Mouse (Mus musculus) ES-Bruce4 (cell line): ENCODE results near the gene 1700037H04Rik. TPM values are rescaled to one million over a fixed set of nuclear protein-coding genes. Genes with fewer than 3 reads are reported as not detected.
A peak's percentile ranks its signal among the peaks of the same experiment; 100 is the strongest.

Experiments used
- H3K27ac ChIP-seq: 2 replicates; pipeline ENCODE4 v1.5.1; 2012; ENCODE audit warnings: low read length, inconsistent platforms; ENCODE audit not compliant: insufficient read depth
- H3K27me3 ChIP-seq: 2 replicates; pipeline ENCODE4 v1.6.1; 2012; ENCODE audit warnings: mild to moderate bottlenecking, low read length, inconsistent platforms; ENCODE audit not compliant: control insufficient read depth, poor library complexity, insufficient read depth, severe bottlenecking
- H3K36me3 ChIP-seq: 2 replicates; pipeline ENCODE4 v1.6.1; 2012; ENCODE audit warnings: inconsistent platforms, mild to moderate bottlenecking, low read length, moderate library complexity; ENCODE audit not compliant: control insufficient read depth, poor library complexity, insufficient read depth, severe bottlenecking
- H3K4me1 ChIP-seq: one replicate; pipeline ENCODE4 v1.8.1; 2011; ENCODE audit warnings: low read length; ENCODE audit not compliant: control insufficient read depth, insufficient read depth
- H3K4me3 ChIP-seq: 2 replicates; pipeline ENCODE4 v1.5.1; 2011; ENCODE audit warnings: low read depth, mild to moderate bottlenecking, low read length
- H3K9ac ChIP-seq: 2 replicates; pipeline ENCODE4 v1.6.1; 2012; ENCODE audit warnings: low read depth, mild to moderate bottlenecking, inconsistent platforms; ENCODE audit not compliant: poor library complexity, severe bottlenecking
- H3K9me3 ChIP-seq: replicated peaks from 2 replicates; pipeline ENCODE4 v1.6.1; 2012; ENCODE audit warnings: mild to moderate bottlenecking, low read length, inconsistent platforms; ENCODE audit not compliant: control insufficient read depth, poor library complexity, insufficient read depth, severe bottlenecking
- CTCF ChIP-seq: IDR thresholded peaks from one replicate; pipeline ENCODE4 v1.8.1; 2011; ENCODE audit warnings: low read depth, low read length
- EP300 ChIP-seq: IDR thresholded peaks from 2 replicates; pipeline ENCODE4 v1.6.1; 2011; ENCODE audit warnings: low read depth, low read length; ENCODE audit not compliant: insufficient read depth
- POLR2A ChIP-seq: IDR thresholded peaks from one replicate; pipeline ENCODE4 v1.8.1; 2011; ENCODE audit warnings: low read length; ENCODE audit not compliant: insufficient read depth
- polyA plus RNA-seq: library from polyadenylated mRNA; stranded (reverse); fragments of >200 nt; gene quantifications from 2 replicates; pipeline ENCODE4 v1.2.4, GENCODE M21; 2011; ENCODE audit warnings: low read depth; ENCODE audit not compliant: missing spikeins, insufficient read depth, insufficient read length

The 1700037H04Rik gene
- polyA plus RNA-seq, 1 experiment, result 79.8 TPM

DNA sequence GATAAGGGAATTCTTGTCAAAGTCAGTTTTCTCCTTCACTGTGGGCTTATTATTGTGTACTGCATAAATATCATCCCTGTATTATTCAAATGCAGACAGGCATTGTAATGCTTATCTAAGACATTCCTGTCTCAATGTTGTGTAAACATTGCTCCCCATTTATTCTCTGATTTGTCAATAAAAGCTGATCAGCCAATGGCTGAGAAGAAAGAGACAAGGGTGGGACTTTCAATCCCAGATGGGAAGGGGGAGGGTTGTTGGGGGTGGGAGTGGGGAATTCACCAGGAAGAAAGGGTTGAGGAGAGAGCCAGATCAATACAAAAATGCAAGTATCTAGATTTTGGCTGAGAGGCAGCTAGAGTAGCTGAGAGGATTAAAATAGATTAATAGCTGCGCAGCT, 9.0 kb upstream of the 1700037H04Rik start:
- peaks cover 2% of the 10 kb centered on the region for H3K4me1 ChIP-seq
- peak overlapping the region; percentile 59; the same call in 1 of the 2 replicates for H3K27ac ChIP-seq
- TF ChIP-seq EP300, result no peak
- TF ChIP-seq CTCF, result no peak
- no peak for TF ChIP-seq POLR2A
- H3K27me3 ChIP-seq, result no peaks in the 10 kb centered on the region
- H3K36me3 ChIP-seq, result no peaks in the 10 kb centered on the region
- H3K9ac ChIP-seq, result no peak overlapping the region
- no peak overlapping the region for H3K4me3 ChIP-seq
- H3K9me3 ChIP-seq, result no peaks in the 10 kb centered on the region

DNA sequence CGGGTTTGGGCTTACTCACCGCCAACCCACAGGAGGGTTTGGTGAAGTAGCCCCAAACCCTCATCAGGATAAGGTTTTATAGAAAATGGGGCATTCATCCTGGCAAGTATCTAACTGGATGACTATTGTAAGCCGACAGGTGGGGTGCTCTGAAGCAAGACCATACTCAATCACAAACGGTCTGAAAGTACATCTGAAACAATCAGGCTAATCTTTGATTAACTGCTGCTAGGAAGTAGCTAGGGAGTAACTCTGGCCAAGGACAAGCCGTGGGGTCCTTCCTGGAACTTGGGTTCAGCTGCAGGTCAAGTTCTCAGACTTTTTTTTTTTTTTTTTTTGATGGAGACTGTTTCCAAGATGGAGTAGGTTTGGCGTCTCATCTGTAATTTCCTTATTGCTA, 8.1 kb upstream of the 1700037H04Rik start:
- Histone ChIP-seq H3K27me3 (no peaks in the 10 kb centered on the region), H3K27ac (no peak overlapping the region), H3K4me3 (no peak overlapping the region), H3K9ac (no peak overlapping the region), H3K9me3 (no peaks in the 10 kb centered on the region), H3K36me3 (no peaks in the 10 kb centered on the region), H3K4me1 (peaks cover 2% of the 10 kb centered on the region)
- TF ChIP-seq CTCF (no peak), POLR2A (no peak), EP300 (no peak)

DNA sequence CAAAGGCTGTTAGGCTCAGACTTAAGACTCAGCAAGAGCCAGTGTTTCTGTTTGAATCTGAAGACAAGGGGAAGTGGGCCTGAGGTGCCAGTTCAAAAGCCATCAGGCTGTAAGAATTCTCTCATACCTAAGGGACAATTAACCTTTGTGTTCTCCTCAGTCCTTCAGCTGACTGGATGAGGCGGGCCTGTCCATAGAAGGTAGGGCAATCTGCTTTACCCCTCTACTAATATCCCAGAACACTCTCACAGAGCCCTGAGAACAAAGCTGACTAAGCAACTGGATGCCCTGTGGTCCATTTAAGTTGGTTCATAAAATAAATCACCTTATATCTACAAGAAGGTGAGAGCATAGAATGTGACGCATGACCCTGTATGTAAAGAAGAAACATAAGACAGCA, 6.3 kb upstream of the 1700037H04Rik start:
- Histone ChIP-seq H3K4me3 (no peak overlapping the region), H3K9me3 (no peaks in the 10 kb centered on the region), H3K4me1 (no peaks in the 10 kb centered on the region), H3K27me3 (no peaks in the 10 kb centered on the region), H3K9ac (no peak overlapping the region), H3K27ac (0 out of 2 replicates have a peak overlapping the region, but pooled peaks have one; percentile 19), H3K36me3 (no peaks in the 10 kb centered on the region)
- no peak for TF ChIP-seq POLR2A
- TF ChIP-seq EP300, result no peak
- TF ChIP-seq CTCF, result no peak

DNA sequence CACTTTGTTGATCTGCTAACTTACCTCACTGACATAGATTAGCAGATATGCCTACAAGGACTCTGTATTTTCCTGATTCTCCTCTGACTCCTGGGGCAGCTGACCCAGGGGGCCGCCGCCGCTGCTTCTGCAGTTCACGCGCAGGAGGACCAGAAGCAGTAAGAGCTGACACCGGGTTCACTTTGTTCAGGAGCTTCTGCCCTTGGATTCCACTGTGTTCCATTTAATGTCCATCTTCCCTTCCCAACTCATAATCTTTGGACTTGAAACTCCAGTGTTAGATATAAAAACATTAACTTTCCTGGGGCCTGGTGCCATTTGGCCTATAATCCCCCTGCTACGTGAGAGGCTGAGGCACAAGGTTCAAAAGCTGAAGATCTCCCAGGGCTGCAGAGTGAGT, 4.0 kb upstream of the 1700037H04Rik start:
- H3K27ac ChIP-seq, result no peak overlapping the region
- H3K4me1 ChIP-seq, result no peaks in the 10 kb centered on the region
- no peaks in the 10 kb centered on the region for H3K36me3 ChIP-seq
- H3K9me3 ChIP-seq, result no peaks in the 10 kb centered on the region
- TF ChIP-seq CTCF (no peak), POLR2A (no peak), EP300 (no peak)
- H3K9ac ChIP-seq, result no peak overlapping the region
- no peak overlapping the region for H3K4me3 ChIP-seq
- no peaks in the 10 kb centered on the region for H3K27me3 ChIP-seq

DNA sequence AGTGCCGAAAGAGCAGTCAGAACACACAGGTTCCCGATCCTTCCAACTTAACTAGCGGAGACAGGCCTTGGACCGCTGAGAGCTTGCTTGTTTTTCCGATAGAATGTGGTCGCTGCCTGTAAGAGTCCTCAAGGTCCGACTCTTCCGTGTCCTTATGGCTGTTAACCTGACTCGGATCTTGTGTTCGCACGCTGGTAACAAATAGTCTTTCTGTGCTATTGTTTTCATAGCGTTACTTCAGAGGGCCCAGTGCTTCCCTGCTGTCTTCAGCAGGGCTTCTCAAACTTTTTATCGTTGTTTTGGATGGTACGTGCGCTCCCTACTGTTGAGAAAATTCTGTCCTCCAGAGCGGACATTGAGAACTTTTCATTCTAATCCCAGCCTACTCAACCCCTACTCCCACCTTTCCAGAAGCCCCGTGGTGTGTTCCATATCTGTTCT, 810 bp upstream of the 1700037H04Rik start:
- H3K9me3 ChIP-seq, result no peaks in the 10 kb centered on the region
- TF ChIP-seq POLR2A (no peak), EP300 (no peak), CTCF (no peak)
- no peaks in the 10 kb centered on the region for H3K27me3 ChIP-seq
- peak overlapping the region; percentile 71 for H3K4me3 ChIP-seq
- H3K4me1 ChIP-seq, result no peaks in the 10 kb centered on the region
- H3K36me3 ChIP-seq, result no peaks in the 10 kb centered on the region
- 0 out of 2 replicates have a peak overlapping the region, but pooled peaks have one; percentile 1 for H3K9ac ChIP-seq
- H3K27ac ChIP-seq, result no peak overlapping the region

DNA sequence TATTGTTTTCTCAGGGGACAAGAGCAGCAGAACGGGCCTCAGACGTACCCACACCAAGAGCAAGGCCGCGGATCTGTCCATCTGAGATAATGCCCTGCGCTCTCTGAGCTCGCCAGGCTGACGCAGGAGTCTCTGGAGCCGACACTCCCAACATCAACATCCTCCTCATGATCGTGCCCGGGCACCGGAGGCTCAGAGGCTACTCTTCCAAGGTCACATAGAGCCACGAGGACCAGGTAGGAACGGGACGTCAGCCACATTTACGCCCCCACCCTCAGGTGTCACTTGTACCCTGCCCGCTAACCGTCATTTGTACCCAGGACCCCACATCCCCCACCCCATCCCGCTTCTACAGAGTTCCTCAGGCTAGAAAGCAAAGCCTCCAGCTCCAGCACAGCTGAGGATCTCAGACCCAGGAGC, 380 bp downstream of the 1700037H04Rik start:
- no peaks in the 10 kb centered on the region for H3K36me3 ChIP-seq
- H3K27ac ChIP-seq, result no peak overlapping the region
- H3K27me3 ChIP-seq, result no peaks in the 10 kb centered on the region
- H3K4me3 ChIP-seq, result peak overlapping the region; percentile 93
- no peaks in the 10 kb centered on the region for H3K4me1 ChIP-seq
- H3K9me3 ChIP-seq, result no peaks in the 10 kb centered on the region
- peak overlapping the region; percentile 60 for H3K9ac ChIP-seq
- no peak for TF ChIP-seq CTCF
- no peak for TF ChIP-seq POLR2A
